11 mouse cellular contexts compared by ENCODE assay signal in genomic region chr14:17410752-17411151, GRCm38 (mm10).
A peak's percentile ranks its signal among the peaks of the same experiment; 100 is the strongest.
DNase-seq lines count a peak whose midpoint lies in the region; ATAC-seq and TF ChIP-seq lines count a peak whose summit lies in the region.
"Had no signal": no experiment of that assay in that cellular context is flagged by ENCODE, and none has a peak within 500 bp of the region (broad histone marks: within the 10 kb centered on the region; RNA-seq: fewer than 3 reads in every experiment).

No protein-coding gene starts in this region.

- H3K36me3 ChIP-seq in midbrain, embryonic 11.5 days (ENCODE audit: control insufficient read depth, insufficient read depth, low read length), result no peaks in the 10 kb centered on the region
- no peaks in the 10 kb centered on the region for H3K36me3 ChIP-seq in midbrain, embryonic 15.5 days (replicated peaks)
- H3K36me3 ChIP-seq in embryonic facial prominence, embryonic 11.5 days (replicated peaks; ENCODE audit: control insufficient read depth, insufficient read depth, low read depth, low read length), result no peaks in the 10 kb centered on the region
- H3K36me3 ChIP-seq: heart, embryonic 15.5 days; neural tube, embryonic 13.5 days had no signal

- 0 out of 2 replicates have a peak, but pooled peaks cover 2% of the 10 kb centered on the region for H3K4me1 ChIP-seq in midbrain, embryonic 11.5 days (ENCODE audit: control insufficient read depth, insufficient read depth, low read length)
- no peaks in the 10 kb centered on the region for H3K4me1 ChIP-seq in midbrain, embryonic 15.5 days
- H3K4me1 ChIP-seq in embryonic facial prominence, embryonic 11.5 days (ENCODE audit: control insufficient read depth, insufficient read depth, low read length), result no peaks in the 10 kb centered on the region
- H3K4me1 ChIP-seq: neural tube, embryonic 13.5 days had no signal

- no peaks in the 10 kb centered on the region for H3K9me3 ChIP-seq in midbrain, embryonic 11.5 days (ENCODE audit: control insufficient read depth, low read length)
- H3K9me3 ChIP-seq in midbrain, embryonic 15.5 days, result no peaks in the 10 kb centered on the region
- H3K9me3 ChIP-seq in embryonic facial prominence, embryonic 11.5 days (replicated peaks; ENCODE audit: control insufficient read depth, low read length), result no peaks in the 10 kb centered on the region
- H3K9me3 ChIP-seq: heart, embryonic 15.5 days; neural tube, embryonic 13.5 days had no signal

- no peaks in the 10 kb centered on the region for H3K27me3 ChIP-seq in midbrain, embryonic 11.5 days (ENCODE audit: control insufficient read depth, insufficient read depth, low read length)
- H3K27me3 ChIP-seq in midbrain, embryonic 15.5 days (replicated peaks), result no peaks in the 10 kb centered on the region
- H3K27me3 ChIP-seq in embryonic facial prominence, embryonic 11.5 days (ENCODE audit: control insufficient read depth, insufficient read depth, low read length), result no peaks in the 10 kb centered on the region
- H3K27me3 ChIP-seq: heart, embryonic 15.5 days; neural tube, embryonic 13.5 days had no signal

- H3K4me3 ChIP-seq in midbrain, embryonic 11.5 days (ENCODE audit: low read depth, low read length), result no peak overlapping the region
- no peak overlapping the region for H3K4me3 ChIP-seq in midbrain, embryonic 15.5 days
- H3K4me3 ChIP-seq in embryonic facial prominence, embryonic 11.5 days (ENCODE audit: low read depth, low read length), result no peak overlapping the region
- no peak overlapping the region for H3K4me3 ChIP-seq in gastrocnemius, adult 2 months
- H3K4me3 ChIP-seq: heart, embryonic 15.5 days; neural tube, embryonic 13.5 days had no signal

- 36% methylated on average over 3 of the region's 3 CpGs for WGBS in midbrain, embryonic 11.5 days
- 40% methylated on average over 3 of the region's 3 CpGs for WGBS in midbrain, embryonic 15.5 days
- WGBS in embryonic facial prominence, embryonic 11.5 days, result 23% methylated on average over 3 of the region's 3 CpGs

- no peak for DNase-seq in midbrain, embryonic 11.5 days (ENCODE audit: low spot score, missing footprints)
- peak; percentile 45 for DNase-seq in embryonic facial prominence, embryonic 11.5 days (ENCODE audit: low spot score)
- peak; percentile 40 for DNase-seq in lung, postnatal 10 days
- DNase-seq in yolk sac, embryonic 10.5 days (ENCODE audit: low spot score), result peak; percentile 18
- DNase-seq in gastrocnemius, adult 2 months, result no peak
- DNase-seq: kidney, adult 18-20 months; thymus, postnatal 4 days had no signal

- peak; percentile 44; the same call in 1 of the 2 replicates for ATAC-seq in midbrain, embryonic 11.5 days (ENCODE audit: low FRiP score)
- no peak for ATAC-seq in midbrain, embryonic 15.5 days (replicated peaks)
- ATAC-seq in embryonic facial prominence, embryonic 11.5 days (replicated peaks; ENCODE audit: insufficient number of reproducible peaks, low FRiP score, low TSS enrichment, low read depth), result peak; percentile 83
- ATAC-seq in erythroid progenitor cell, adult 5-6 weeks (replicated peaks; ENCODE audit: low FRiP score, poor library complexity, severe bottlenecking), result no peak

- no peak overlapping the region for H3K27ac ChIP-seq in midbrain, embryonic 11.5 days (ENCODE audit: low read depth, low read length)
- no peak overlapping the region for H3K27ac ChIP-seq in midbrain, embryonic 15.5 days
- no peak overlapping the region for H3K27ac ChIP-seq in embryonic facial prominence, embryonic 11.5 days (replicated peaks; ENCODE audit: low read depth, low read length)
- no peak overlapping the region for H3K27ac ChIP-seq in gastrocnemius, adult 2 months
- H3K27ac ChIP-seq: heart, embryonic 15.5 days; neural tube, embryonic 13.5 days had no signal

- no peak for TF ChIP-seq CTCF in gastrocnemius, adult 2 months (IDR thresholded peaks at IDR 0.05)

- intact Hi-C loops in gastrocnemius, adult 2 months (cut with DNase I), result no loop called here

- no peak overlapping the region for H3K4me2 ChIP-seq in midbrain, embryonic 11.5 days
- H3K4me2 ChIP-seq in midbrain, embryonic 15.5 days, result no peak overlapping the region
- H3K4me2 ChIP-seq in embryonic facial prominence, embryonic 11.5 days (ENCODE audit: low read depth, low read length), result no peak overlapping the region
- H3K4me2 ChIP-seq: heart, embryonic 15.5 days; neural tube, embryonic 13.5 days had no signal

- no peak overlapping the region for H3K9ac ChIP-seq in midbrain, embryonic 11.5 days (ENCODE audit: low read length)
- no peak overlapping the region for H3K9ac ChIP-seq in midbrain, embryonic 15.5 days
- H3K9ac ChIP-seq in embryonic facial prominence, embryonic 11.5 days (replicated peaks; ENCODE audit: low read length), result no peak overlapping the region
- H3K9ac ChIP-seq: heart, embryonic 15.5 days; neural tube, embryonic 13.5 days had no signal

Comparison
In these comparisons a context has a peak if more than half of its experiments do, and no peak if none do; other contexts are left out.
1. ATAC-seq: peak in midbrain, embryonic 11.5 days (single experiment) and embryonic facial prominence, embryonic 11.5 days (single experiment); none in midbrain, embryonic 15.5 days (single experiment) and erythroid progenitor cell, adult 5-6 weeks (single experiment).
2. DNase-seq: peak in embryonic facial prominence, embryonic 11.5 days (single experiment), lung, postnatal 10 days (single experiment) and yolk sac, embryonic 10.5 days (single experiment); none in midbrain, embryonic 11.5 days (single experiment) and gastrocnemius, adult 2 months (single experiment).